Mouse (Mus musculus) monocyte, adult 5-6 weeks (primary cell): ENCODE data around the gene Tex52. TPM values are rescaled to one million over a fixed set of nuclear protein-coding genes. Genes with fewer than 3 reads are reported as not detected.
"Not testable (repeated sequence)": the region's sequence is repeated elsewhere in the genome, so short reads cannot be mapped to it uniquely, and the experiment has no call there.

ENCODE experiments used
- ATAC-seq: fragments of 153-309, 156-312 bp; replicated peaks from 2 replicates; pipeline ENCODE4 v1.8.0; 2017; ENCODE audit warnings: mild to moderate bottlenecking; ENCODE audit not compliant: low TSS enrichment, insufficient number of reproducible peaks, severe bottlenecking, poor library complexity, low FRiP score
- total RNA-seq: library from RNA; stranded (forward); fragments of 200-1000, 200-491, 200-594 nt; gene quantifications from 3 replicates; pipeline ENCODE4 v1.2.3, GENCODE M21; 2017

Gene Tex52
- total RNA-seq, 1 experiment from 2014 or later, result not detected

DNA sequence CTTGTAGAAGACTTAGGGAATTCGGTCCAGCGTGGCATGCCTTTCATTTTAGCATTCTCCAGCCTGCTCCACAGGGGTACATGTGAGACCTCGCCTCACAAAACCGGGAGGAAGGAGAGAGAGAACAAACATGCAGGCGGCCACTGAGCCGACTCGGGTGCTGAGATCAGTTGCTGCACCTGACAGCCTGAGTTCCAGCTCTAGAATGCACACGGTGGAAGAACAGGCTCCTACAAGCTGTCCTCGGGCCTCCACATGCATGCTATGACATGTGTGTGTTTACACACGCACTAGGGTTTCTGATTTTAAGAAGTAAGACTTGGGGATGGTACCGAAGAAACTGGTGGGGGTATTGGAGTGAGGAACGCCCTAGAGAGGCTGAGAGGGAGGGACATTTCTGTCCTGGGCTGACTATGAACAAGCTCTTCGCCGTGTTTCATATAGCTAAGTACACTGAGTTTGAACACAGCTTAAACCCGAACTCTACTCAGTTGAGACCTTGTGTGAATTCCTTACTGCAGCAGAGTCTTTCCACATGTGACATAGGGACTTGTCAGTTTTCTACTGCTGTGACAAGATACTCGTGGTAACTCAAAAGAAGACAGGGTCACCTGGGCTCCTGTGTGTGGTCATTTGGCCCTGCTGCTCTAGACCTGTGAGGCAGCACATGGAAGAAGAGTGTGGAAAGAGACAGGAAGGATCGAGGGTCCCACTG is 1.3 kb downstream of the Tex52 start:
- no peak for ATAC-seq

DNA sequence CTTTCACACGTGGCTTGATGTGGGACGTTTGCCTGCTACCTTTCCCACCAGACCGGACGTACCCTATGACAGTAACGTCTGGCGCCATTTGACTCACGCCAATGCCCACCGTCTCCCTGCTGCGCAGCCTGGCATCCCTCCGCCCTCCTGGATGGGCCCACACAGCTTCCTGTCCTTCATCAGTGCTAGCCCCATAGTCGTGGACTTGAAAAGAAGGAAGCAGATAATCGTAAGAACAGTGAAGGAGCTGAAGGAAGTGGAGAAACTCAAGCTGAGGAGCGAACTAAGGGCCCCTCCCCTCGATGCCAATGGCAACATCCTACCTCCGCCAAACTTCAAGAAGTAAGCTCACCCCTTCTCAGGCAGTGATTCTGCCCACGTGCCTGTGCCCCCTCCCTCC is 4.4 kb downstream of the Tex52 start:
- no peak for ATAC-seq

DNA sequence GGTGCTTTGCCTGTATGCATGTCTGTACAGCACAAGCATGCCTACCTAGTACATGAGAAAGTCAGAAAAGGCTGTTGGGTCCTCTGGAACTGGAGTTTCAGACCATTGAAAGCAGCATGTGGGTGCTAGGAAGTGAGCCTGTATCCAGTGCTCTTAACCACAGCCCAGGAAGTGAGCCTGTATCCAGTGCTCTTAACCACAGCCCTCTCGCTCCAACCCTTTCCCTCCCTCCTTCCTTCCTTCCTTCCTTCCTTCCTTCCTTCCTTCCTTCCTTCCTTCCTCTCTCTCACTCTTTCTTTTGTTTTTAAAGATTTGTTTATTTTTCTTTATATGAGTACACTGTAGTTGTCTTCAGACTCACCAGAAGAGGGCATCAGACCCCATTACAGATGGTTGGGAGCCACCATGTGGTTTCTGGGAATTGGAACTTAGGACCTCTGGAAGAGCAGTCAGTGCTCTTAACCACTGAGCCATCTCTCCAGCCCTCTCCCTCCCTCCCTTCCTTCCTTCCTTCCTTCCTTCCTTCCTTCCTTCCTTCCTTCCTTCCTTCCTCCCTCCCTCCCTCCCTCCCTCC is 5.4 kb downstream of the Tex52 start:
- not testable (repeated sequence) for ATAC-seq

DNA sequence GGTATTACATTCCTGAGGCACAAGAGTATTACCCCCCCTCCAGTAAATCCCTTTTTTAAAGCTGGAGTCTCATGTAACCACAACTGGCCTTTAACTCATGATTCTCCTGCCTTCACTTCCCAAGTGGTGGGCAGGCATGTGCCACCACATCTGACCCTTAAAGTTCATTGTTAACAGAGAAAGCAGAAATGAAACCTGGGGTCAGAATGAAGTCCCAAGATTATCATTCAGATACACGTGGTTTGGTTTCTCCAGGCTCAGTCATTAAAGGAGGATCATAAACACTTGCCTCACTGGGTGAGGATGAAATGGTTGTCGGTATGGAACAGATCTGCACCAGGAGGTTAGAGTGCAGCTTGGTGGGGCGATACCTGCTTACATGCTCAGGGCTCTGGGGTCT is 6.0 kb downstream of the Tex52 start:
- 0 out of 2 replicates have a peak, but pooled peaks have one; percentile 40 for ATAC-seq

DNA sequence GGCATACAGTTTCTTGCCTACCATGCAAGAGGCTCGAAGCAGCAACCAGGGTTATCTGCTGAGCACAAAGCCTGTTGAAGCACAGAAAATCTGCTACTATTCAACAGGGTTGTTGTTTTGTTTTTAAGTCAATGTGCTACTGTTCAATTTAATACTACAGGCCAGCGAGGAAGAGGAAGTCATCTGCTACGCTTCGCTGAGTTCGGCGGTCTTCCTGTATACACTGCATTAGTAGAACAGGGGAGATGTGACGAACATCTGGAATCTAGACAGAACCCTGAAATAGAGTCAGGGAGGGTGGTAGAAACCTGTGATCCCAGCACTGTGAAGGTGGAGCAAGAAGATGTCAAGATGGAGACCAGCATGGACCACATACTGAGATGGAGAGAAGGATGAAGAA is 8.5 kb downstream of the Tex52 start:
- ATAC-seq, result no peak

DNA sequence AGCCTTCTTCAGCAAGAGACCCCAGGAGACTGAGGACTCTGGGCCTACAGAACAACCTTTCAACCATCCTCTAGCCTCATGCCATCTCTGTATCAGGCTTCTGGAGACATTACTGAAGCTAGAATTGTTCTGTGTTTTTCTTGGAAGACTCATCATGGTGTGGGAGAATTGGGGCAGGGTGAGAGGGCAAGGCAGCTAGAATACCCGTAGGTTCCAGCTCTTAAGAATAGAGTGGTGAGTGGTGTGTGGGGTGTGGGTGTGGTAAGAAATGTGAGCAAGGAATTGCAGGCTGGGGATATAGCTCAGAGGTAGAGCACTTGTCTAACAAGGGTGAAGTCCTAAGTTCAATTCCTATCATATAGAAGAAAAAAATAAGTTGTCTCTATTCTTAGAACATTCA is 9.8 kb downstream of the Tex52 start:
- ATAC-seq, result no peak

DNA sequence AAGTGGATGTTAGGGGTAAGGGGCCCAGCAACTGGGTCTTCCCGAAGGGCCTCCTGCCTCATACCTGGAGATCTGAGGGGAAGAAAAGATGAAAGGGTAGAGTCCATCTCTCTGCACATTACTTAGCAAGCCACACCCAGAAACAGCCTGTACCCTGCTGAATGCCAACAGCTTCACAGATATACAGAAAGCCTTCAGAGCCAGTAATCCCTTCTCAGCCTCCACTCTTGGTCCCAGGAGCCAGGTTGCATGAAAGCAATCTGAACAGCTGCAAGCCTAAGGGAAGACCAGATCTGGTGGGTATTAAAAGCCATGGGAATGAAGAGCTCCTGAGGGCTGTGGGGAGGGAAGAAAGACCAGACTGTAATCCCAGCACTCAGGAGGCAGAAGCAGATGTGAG is 13.9 kb downstream of the Tex52 start:
- no peak for ATAC-seq

DNA sequence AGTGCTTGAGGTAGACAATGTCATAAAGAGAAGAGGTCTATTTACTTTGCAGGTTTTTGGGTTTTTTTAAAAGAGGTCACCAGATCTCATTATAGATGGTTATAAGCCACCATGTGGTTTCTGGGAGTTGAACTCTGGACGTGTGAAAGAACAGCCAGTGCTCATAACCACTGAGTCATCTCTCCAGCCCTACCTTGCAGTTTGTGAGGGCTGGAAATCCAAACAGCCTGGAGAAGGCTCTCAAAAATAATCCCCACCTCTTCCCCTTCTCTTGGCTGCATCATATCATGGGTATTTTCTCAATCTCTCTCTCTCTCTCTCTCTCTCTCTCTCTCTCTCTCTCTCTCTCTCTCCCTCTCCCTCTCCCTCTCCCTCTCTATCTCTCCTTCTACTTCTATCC is 15.4 kb downstream of the Tex52 start:
- ATAC-seq, result no peak

DNA sequence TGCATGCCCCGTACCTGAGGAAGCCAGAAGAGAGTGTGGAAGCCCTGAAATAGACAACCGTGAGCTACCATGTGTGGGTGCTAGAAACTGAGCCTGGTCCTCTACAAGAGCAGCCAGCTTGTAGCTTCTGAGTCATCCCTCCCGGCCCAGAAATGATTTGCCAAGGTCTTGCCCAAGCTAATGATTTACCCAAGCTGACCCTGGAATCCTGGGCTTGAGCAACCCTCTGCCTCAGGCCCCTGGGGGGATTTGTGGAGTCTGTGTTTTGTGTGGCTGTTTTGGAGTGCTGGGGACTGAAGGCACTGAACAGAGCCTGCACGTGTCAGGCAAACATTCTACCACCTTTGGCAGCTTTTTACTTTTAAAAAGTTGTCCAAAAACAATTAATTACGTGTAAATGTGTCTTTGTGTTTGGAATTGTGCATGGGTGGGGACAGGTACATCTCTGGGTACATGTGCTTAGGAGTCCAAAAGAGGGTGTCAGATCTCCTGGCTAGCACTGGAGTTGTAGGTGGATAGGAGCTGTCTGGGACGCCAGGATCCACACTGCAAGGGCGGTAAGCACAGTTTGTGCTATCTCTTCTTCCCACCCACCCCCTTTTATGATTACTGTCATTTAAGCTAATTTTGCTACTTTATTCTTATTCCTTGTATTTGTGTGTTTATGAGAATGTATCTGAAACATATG is 22.5 kb downstream of the Tex52 start:
- no peak for ATAC-seq

DNA sequence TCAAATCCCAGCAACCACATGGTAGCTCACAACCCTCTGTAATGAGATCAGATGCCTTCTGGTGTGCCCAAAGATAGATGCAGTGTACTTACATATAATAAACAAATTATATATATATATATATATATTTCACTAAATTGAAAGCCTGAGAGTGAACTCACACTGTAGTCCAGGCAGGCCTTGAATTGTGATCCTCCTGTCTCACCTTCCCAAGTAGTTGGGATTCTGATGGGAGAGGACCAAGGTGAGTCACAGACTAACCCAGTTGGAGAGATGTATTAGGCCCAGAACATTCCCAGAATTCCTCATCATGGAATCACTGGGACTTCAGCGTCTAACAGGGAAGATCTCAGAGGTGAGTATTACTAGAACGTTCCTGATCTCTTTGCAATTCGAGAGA is 23.7 kb downstream of the Tex52 start, which contains the start of gene Nrip2:
TSS of gene Nrip2 (plus strand) at position 301 of the 400 bp plus-strand sequence.
- ATAC-seq, result no peak

DNA sequence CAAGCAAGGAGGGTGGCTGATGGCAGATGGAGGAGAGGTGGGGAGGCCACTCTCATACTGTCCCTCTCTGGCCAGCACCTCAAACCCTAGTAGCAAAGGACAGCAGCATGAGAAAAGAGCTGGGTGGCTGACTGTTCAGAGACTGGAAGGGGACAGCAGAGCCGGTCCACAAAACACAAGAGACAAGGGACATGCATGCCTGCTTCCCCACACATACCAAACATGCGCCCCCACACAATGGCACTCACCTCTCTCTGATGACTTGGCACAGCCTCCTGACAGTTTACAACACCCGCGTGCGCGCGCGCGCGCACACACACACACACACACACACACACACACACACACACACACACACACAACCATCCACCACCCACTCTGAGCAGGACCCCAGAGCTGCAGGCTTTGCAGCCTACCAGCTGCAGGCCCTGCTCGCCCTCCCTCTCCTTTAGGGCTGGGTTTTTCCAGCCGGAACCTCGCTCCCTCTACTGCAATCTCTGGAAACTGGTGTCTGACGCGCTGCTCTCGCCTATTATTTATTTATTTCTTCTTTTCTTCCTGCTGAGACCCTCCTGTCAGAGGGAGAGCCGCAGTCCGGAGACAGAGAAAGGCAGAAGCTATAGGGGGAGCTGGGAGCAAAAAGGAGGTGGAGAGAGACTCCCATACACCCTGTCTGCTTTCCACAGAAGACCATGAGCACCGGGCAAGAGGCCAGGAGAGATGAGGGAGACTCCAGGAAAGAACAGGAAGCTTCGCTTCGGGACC is 24.3 kb downstream of the Tex52 start:
- ATAC-seq, result no peak

DNA sequence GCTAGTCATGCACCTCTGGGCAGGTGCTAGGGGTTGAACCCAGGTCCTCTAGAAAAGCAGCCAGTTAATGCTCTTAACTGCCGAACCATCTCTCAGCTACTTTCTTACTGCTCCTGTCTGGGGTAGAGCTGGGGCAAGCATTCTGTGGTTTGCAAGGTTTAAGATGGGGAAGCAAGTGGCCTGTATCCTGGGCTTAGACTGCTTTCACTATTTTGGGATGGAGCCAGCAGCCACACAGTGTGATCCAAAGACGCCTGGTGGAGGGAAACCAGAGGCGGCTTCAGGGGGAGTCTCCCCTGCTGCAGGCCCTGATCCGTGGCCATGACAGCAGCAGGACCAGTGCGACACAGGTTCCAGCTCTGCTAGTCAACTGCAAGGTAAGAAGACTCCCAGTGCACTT is 29.5 kb downstream of the Tex52 start:
- no peak for ATAC-seq

DNA sequence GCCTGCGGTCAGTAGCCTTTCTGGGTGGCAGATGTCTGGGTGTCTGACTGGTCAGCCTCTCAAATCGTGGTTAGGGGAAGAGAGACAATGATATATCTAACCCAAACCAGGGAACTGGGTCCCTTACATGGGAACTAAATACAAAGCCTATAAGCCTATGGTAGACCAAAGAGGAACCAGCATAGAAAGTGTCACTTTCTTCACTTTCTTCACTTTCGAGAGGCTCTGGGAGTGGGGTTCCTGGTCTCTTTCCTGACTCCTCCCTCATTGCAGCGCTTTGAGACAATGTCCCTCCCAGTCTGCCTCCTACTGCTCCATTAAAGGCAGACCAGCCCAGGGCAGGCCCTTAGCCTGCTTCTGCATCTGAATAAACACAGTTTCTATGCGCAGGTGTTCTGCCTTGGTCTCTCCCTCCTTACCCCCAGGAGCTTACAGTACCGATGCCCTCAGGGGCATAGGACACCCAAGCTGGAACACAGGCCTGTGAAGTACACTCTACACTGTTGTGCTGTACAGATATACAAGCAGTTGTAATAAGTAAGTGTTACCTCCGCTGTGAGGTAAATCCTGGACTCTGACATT is 33.4 kb downstream of the Tex52 start:
- 0 out of 2 replicates have a peak, but pooled peaks have one; percentile 29 for ATAC-seq

DNA sequence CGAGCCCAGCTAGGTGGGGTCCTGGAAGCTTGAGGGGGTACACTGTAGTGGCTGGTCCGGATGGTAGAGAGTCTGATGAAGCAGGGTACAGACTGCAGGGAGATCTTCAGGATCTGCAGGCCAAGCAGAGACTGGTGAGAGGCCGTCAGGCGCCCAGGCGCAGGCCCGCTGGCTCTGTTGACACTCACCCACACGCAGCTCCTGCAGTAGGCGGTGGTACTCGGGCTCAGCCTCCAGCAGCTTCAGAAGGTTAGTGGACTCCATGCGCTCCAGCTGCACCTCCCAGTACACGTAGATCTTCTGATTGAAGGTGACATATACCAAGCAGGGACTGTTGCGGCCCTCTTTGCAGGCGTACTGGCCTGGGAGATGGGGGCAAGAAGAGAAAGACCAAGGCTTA is 35.0 kb downstream of the Tex52 start:
- ATAC-seq, result no peak

DNA sequence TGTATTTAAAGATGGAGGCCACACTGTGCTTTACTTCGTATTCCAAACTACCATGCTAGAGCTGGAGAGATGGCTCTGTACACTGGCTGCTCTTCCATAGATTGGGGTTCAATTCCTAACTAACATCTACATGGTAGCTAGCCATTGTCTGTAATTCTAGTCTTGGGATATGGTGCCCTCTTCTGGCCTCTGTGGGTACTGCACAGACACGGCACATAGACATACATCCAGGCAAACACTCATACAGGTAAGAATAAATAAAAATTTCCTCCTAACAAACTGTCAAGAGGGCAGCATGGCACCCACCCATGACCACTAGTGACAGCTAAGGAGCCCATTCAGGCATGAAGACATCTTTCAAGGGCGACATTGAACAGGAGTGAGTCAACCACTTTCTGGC is 35.9 kb downstream of the Tex52 start:
- ATAC-seq, result peak; percentile 58; the same call in 1 of the 2 replicates

DNA sequence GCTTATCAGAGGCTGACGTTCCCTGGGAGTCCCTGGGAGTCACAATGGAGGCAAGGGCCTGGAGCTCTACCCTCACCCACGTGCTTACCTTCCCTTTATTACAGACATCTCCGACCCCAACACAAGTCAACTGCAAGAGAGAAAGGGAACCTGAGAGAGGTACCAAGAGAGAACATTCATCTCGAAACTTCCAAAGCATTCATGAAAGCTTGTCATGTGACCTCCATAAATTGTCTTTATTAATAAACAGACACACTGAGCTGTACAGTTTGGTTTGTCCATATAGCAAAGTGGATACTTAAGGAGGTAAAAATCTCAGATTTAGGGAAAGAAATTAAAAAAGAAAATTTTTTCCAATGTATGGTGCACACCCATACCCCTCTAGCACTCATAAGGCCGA is 40.9 kb downstream of the Tex52 start:
- ATAC-seq, result no peak

DNA sequence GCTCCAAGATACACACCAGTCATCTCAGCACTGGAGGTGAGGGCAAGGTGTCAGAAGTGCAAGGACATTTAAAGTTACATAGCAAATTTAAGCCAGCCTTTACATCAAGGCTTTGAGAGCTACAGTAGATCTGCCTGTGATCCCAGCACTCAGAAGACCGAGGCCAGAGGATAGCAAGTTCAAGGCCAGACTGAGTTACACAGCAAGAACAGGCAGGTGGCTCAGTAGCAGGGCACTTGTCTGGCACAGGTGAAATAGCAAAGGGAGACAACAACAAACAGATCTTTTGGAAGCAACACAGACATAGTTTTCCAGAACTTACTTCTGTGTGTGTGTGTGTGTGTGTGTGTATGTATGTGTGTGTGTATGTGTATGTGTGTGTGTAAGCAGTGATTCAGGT is 42.8 kb downstream of the Tex52 start:
- no peak for ATAC-seq

DNA sequence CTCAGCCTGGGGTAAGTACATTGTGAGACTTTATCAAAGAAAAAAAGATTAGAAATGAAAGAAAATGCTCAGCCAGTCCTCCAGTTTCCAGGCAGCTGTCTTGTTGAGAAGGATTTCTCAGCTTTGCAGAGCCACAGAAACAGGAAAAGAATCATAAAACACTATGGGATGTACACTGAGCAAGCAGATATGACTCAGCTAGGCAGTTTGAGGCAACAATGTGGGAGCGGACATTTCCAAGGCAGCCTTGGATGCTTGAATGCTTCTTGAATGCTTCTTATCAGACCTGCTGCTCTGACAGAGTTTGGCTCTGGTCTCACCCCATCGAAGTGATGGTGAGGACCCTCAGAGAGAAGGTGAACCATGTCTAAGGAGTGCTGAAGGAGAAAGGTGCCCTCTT is 45.8 kb downstream of the Tex52 start:
- ATAC-seq, result no peak

DNA sequence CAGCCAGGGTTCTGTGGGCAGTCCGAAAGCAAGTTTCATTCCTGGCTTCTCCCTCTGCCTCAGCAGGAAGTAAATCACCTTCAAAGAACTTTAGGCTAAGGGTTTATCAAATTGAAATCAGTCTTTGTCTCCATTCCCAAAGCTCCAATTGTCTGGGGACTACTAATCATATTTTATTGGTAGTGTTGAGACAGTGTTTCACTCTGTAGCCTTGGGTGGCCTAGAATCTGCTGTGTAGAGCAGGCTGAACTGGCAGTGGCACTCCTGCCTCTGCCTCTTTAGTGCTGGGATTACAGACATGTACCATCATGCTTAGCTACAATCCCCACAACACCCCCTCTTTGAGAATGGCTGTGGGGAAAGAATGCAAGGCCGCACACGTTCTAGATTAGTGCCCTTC is 46.2 kb downstream of the Tex52 start:
- ATAC-seq, result no peak
